Mouse (Mus musculus): ENCODE measurements at regions not wholly inside any gene's neighbourhood (a gene's known extent, or its start where the extent isn't known, plus 50 kb on each side); places are given as distances from the start of the nearest gene placed in this dataset.

- no peak for DNase-seq (ENCODE audit: low spot score in 2 of 2)
These were observed 206.3 kb upstream of the Mkln1 start for GRCm38 (mm10) chr6:31192197-31192596.

GRCm38 (mm10) chr6:31193202-31193601 is 205.3 kb upstream of the Mkln1 start:
- DNase-seq (ENCODE audit: low spot score in 2 of 2), result no peak

- DNase-seq (ENCODE audit: low spot score in 2 of 2), result no peak
These were observed 200.8 kb upstream of the Mkln1 start for GRCm38 (mm10) chr6:31197631-31198338.

- DNase-seq (ENCODE audit: low spot score in 2 of 2), result no peak
These were observed 200.2 kb upstream of the Mkln1 start for GRCm38 (mm10) chr6:31198340-31198739.

GRCm38 (mm10) chr6:31200705-31201104 is 197.8 kb upstream of the Mkln1 start:
- DNase-seq (ENCODE audit: low spot score in 2 of 2), result no peak

- DNase-seq (ENCODE audit: low spot score in 2 of 2), result no peak
These were observed 197.1 kb upstream of the Mkln1 start for GRCm38 (mm10) chr6:31201375-31201972.

- no peak for DNase-seq (ENCODE audit: low spot score in 2 of 2)
These were observed 195.9 kb upstream of the Mkln1 start for GRCm38 (mm10) chr6:31202594-31202993.

- no peak for DNase-seq (ENCODE audit: low spot score in 2 of 2)
These were observed 194.1 kb upstream of the Mkln1 start for GRCm38 (mm10) chr6:31204434-31204833.

- no peak for DNase-seq (ENCODE audit: low spot score in 2 of 2)
These were observed 193.7 kb upstream of the Mkln1 start for GRCm38 (mm10) chr6:31204839-31205238.

- DNase-seq (ENCODE audit: low spot score in 2 of 2), result no peak
These were observed 192.4 kb upstream of the Mkln1 start for GRCm38 (mm10) chr6:31206106-31206505.

GRCm38 (mm10) chr6:31207231-31207630 is 191.3 kb upstream of the Mkln1 start:
- peak in 1 of 2 experiments; percentile 44 for DNase-seq (ENCODE audit: low spot score in 2 of 2)

GRCm38 (mm10) chr6:31208224-31208623 is 190.3 kb upstream of the Mkln1 start:
- DNase-seq (ENCODE audit: low spot score in 2 of 2), result no peak

GRCm38 (mm10) chr6:31209411-31210139 is 189.0 kb upstream of the Mkln1 start:
- DNase-seq (ENCODE audit: low spot score in 2 of 2), result no peak

GRCm38 (mm10) chr6:31210209-31210714 is 188.3 kb upstream of the Mkln1 start:
- no peak for DNase-seq (ENCODE audit: low spot score in 2 of 2)

- DNase-seq (ENCODE audit: low spot score in 2 of 2), result no peak
These were observed 187.4 kb upstream of the Mkln1 start for GRCm38 (mm10) chr6:31211091-31211490.

- DNase-seq (ENCODE audit: low spot score in 2 of 2), result no peak
These were observed 186.9 kb upstream of the Mkln1 start for GRCm38 (mm10) chr6:31211616-31212015.

GRCm38 (mm10) chr6:31212080-31212479 is 186.5 kb upstream of the Mkln1 start:
- DNase-seq (ENCODE audit: low spot score in 2 of 2), result no peak

GRCm38 (mm10) chr6:31212694-31213093 is 185.8 kb upstream of the Mkln1 start:
- no peak for DNase-seq (ENCODE audit: low spot score in 2 of 2)

- no peak for DNase-seq (ENCODE audit: low spot score in 2 of 2)
These were observed 185.4 kb upstream of the Mkln1 start for GRCm38 (mm10) chr6:31213161-31213560.

- no peak for DNase-seq (ENCODE audit: low spot score in 2 of 2)
These were observed 182.9 kb upstream of the Mkln1 start for GRCm38 (mm10) chr6:31215661-31216060.

GRCm38 (mm10) chr6:31216206-31217059 is 182.1 kb upstream of the Mkln1 start:
- peak; percentile 96 to 97 for DNase-seq (ENCODE audit: low spot score in 2 of 2)
